Mouse (Mus musculus): ENCODE data around the gene Cgref1. TPM values are rescaled to one million over a fixed set of nuclear protein-coding genes. Genes with fewer than 3 reads are reported as not detected.

The Cgref1 gene
- polyA plus RNA-seq, 1 experiment from 2014 or later: 23.0 TPM

GRCm38 (mm10) chr5:30959966-30960501, 14.6 kb upstream of the Cgref1 start, which contains the start of gene Preb:
Gene Preb (minus strand): TSS chr5:30960361.
- H3K4me3 ChIP-seq (replicated peaks): peak within 1 kb of the TSS; percentile 91
- peak within 1 kb of the TSS; percentile 93 for H3K4me2 ChIP-seq (replicated peaks)
- H3K9me3 ChIP-seq: no peaks in the 10 kb centered on the region
- peak within 1 kb of the TSS; percentile 95 for H3K9ac ChIP-seq (replicated peaks)
- peak; percentile 96 for ATAC-seq
- peaks cover 28% of the 10 kb centered on the region for H3K36me3 ChIP-seq
- peaks cover 27% of the 10 kb centered on the region for H3K4me1 ChIP-seq (replicated peaks)
- WGBS: under 1% methylated on average over 56 of the region's 56 CpGs
- peak within 1 kb of the TSS; percentile 84 for H3K27ac ChIP-seq
- H3K27me3 ChIP-seq: peaks cover 7% of the 10 kb centered on the region

GRCm38 (mm10) chr5:30959198-30959854, 13.9 kb upstream of the Cgref1 start:
- Histone ChIP-seq H3K9ac (replicated peaks) (peak overlapping the region; percentile 95), H3K27me3 (peaks cover 7% of the 10 kb centered on the region), H3K4me2 (replicated peaks) (peak overlapping the region; percentile 93), H3K4me1 (replicated peaks) (peaks cover 27% of the 10 kb centered on the region), H3K36me3 (peaks cover 35% of the 10 kb centered on the region), H3K4me3 (replicated peaks) (peak overlapping the region; percentile 91), H3K9me3 (no peaks in the 10 kb centered on the region), H3K27ac (peak overlapping the region; percentile 84)
- WGBS: 41% methylated on average over 19 of the region's 19 CpGs
- no peak for ATAC-seq

- H3K27me3 ChIP-seq: no peaks in the 10 kb centered on the region
- H3K9me3 ChIP-seq: no peaks in the 10 kb centered on the region
- WGBS: 98% methylated on average over 6 of the region's 6 CpGs
- H3K4me2 ChIP-seq (replicated peaks): peak overlapping the region; percentile 93
- H3K36me3 ChIP-seq: peaks cover 50% of the 10 kb centered on the region
- 0 out of 2 replicates have a peak overlapping the region, but pooled peaks have one; percentile 2 for H3K4me3 ChIP-seq (replicated peaks)
- peaks cover 27% of the 10 kb centered on the region for H3K4me1 ChIP-seq (replicated peaks)
- no peak overlapping the region for H3K27ac ChIP-seq
- H3K9ac ChIP-seq (replicated peaks): peak overlapping the region; percentile 50; the same call in 1 of the 2 replicates
- ATAC-seq: no peak
Observed at GRCm38 (mm10) chr5:30957891-30958290, 12.5 kb upstream of the Cgref1 start.

GRCm38 (mm10) chr5:30955751-30956150, 10.4 kb upstream of the Cgref1 start:
- Histone ChIP-seq H3K9ac (replicated peaks) (no peak overlapping the region), H3K4me2 (replicated peaks) (no peak overlapping the region), H3K27me3 (no peaks in the 10 kb centered on the region), H3K4me1 (replicated peaks) (peaks cover 28% of the 10 kb centered on the region), H3K9me3 (no peaks in the 10 kb centered on the region), H3K4me3 (replicated peaks) (no peak overlapping the region), H3K27ac (no peak overlapping the region), H3K36me3 (peaks cover 61% of the 10 kb centered on the region)
- no peak for ATAC-seq
- 94% methylated on average over 6 of the region's 6 CpGs for WGBS

- peaks cover 34% of the 10 kb centered on the region for H3K4me1 ChIP-seq (replicated peaks)
- no peak for ATAC-seq
- no peaks in the 10 kb centered on the region for H3K9me3 ChIP-seq
- H3K4me3 ChIP-seq (replicated peaks): no peak overlapping the region
- peaks cover 61% of the 10 kb centered on the region for H3K36me3 ChIP-seq
- H3K4me2 ChIP-seq (replicated peaks): no peak overlapping the region
- 97% methylated on average over 9 of the region's 9 CpGs for WGBS
- H3K27me3 ChIP-seq: no peaks in the 10 kb centered on the region
- no peak overlapping the region for H3K27ac ChIP-seq
- H3K9ac ChIP-seq (replicated peaks): no peak overlapping the region
Observed at GRCm38 (mm10) chr5:30954556-30954955, 9.2 kb upstream of the Cgref1 start.

GRCm38 (mm10) chr5:30954065-30954464, 8.7 kb upstream of the Cgref1 start:
- H3K36me3 ChIP-seq: peaks cover 61% of the 10 kb centered on the region
- ATAC-seq: no peak
- WGBS: 96% methylated on average over 6 of the region's 6 CpGs

GRCm38 (mm10) chr5:30952551-30952950, 7.2 kb upstream of the Cgref1 start:
- H3K9me3 ChIP-seq: no peaks in the 10 kb centered on the region
- 86% methylated on average over 5 of the region's 5 CpGs for WGBS
- H3K4me3 ChIP-seq (replicated peaks): no peak overlapping the region
- H3K4me1 ChIP-seq (replicated peaks): peaks cover 20% of the 10 kb centered on the region
- H3K36me3 ChIP-seq: peaks cover 47% of the 10 kb centered on the region
- no peak overlapping the region for H3K27ac ChIP-seq
- H3K9ac ChIP-seq (replicated peaks): no peak overlapping the region
- no peak for ATAC-seq
- H3K27me3 ChIP-seq: no peaks in the 10 kb centered on the region
- no peak overlapping the region for H3K4me2 ChIP-seq (replicated peaks)

More at GRCm38 (mm10) chr5:30954065-30954464, 8.7 kb upstream of the Cgref1 start:
- Histone ChIP-seq H3K27me3 (no peaks in the 10 kb centered on the region), H3K9me3 (no peaks in the 10 kb centered on the region), H3K4me1 (replicated peaks) (peaks cover 34% of the 10 kb centered on the region), H3K27ac (no peak overlapping the region), H3K4me2 (replicated peaks) (no peak overlapping the region), H3K9ac (replicated peaks) (no peak overlapping the region), H3K4me3 (replicated peaks) (no peak overlapping the region)

- Histone ChIP-seq H3K4me3 (replicated peaks) (no peak overlapping the region), H3K9ac (replicated peaks) (no peak overlapping the region), H3K36me3 (peaks cover 44% of the 10 kb centered on the region), H3K9me3 (no peaks in the 10 kb centered on the region), H3K4me2 (replicated peaks) (no peak overlapping the region), H3K27ac (no peak overlapping the region), H3K4me1 (replicated peaks) (peaks cover 16% of the 10 kb centered on the region), H3K27me3 (no peaks in the 10 kb centered on the region)
- WGBS: 88% methylated on average over 6 of the region's 6 CpGs
- ATAC-seq: no peak
Observed at GRCm38 (mm10) chr5:30951706-30952105, 6.3 kb upstream of the Cgref1 start.

GRCm38 (mm10) chr5:30950922-30951321, 5.5 kb upstream of the Cgref1 start:
- Histone ChIP-seq H3K4me1 (replicated peaks) (peaks cover 16% of the 10 kb centered on the region), H3K9ac (replicated peaks) (no peak overlapping the region), H3K4me2 (replicated peaks) (no peak overlapping the region), H3K36me3 (peaks cover 41% of the 10 kb centered on the region), H3K9me3 (no peaks in the 10 kb centered on the region), H3K27me3 (no peaks in the 10 kb centered on the region), H3K27ac (no peak overlapping the region), H3K4me3 (replicated peaks) (no peak overlapping the region)
- WGBS: 89% methylated on average over 2 of the region's 2 CpGs
- no peak for ATAC-seq

GRCm38 (mm10) chr5:30950451-30950850, 5.1 kb upstream of the Cgref1 start:
- H3K4me2 ChIP-seq (replicated peaks): peak overlapping the region; percentile 85
- peak overlapping the region; percentile 54 for H3K4me3 ChIP-seq (replicated peaks)
- H3K9me3 ChIP-seq: no peaks in the 10 kb centered on the region
- H3K27me3 ChIP-seq: no peaks in the 10 kb centered on the region
- ATAC-seq: no peak
- 69% methylated on average over 4 of the region's 4 CpGs for WGBS
- peak overlapping the region; percentile 71 for H3K9ac ChIP-seq (replicated peaks)
- peaks cover 19% of the 10 kb centered on the region for H3K4me1 ChIP-seq (replicated peaks)
- 0 out of 2 replicates have a peak overlapping the region, but pooled peaks have one; percentile 10 for H3K27ac ChIP-seq
- peaks cover 37% of the 10 kb centered on the region for H3K36me3 ChIP-seq

- H3K27ac ChIP-seq: peak overlapping the region; percentile 64
- no peaks in the 10 kb centered on the region for H3K9me3 ChIP-seq
- ATAC-seq: peak; percentile 88
- peak overlapping the region; percentile 71 for H3K9ac ChIP-seq (replicated peaks)
- peaks cover 26% of the 10 kb centered on the region for H3K4me1 ChIP-seq (replicated peaks)
- peaks cover 30% of the 10 kb centered on the region for H3K36me3 ChIP-seq
- under 1% methylated on average over 31 of the region's 31 CpGs for WGBS
- H3K4me2 ChIP-seq (replicated peaks): peak overlapping the region; percentile 85
- H3K4me3 ChIP-seq (replicated peaks): peak overlapping the region; percentile 54
- H3K27me3 ChIP-seq: peaks cover 4% of the 10 kb centered on the region; the same call in 1 of the 2 replicates
Observed at GRCm38 (mm10) chr5:30949654-30950326, 4.4 kb upstream of the Cgref1 start.

- H3K9me3 ChIP-seq: no peaks in the 10 kb centered on the region
- peaks cover 18% of the 10 kb centered on the region for H3K36me3 ChIP-seq
- no peak overlapping the region for H3K4me3 ChIP-seq (replicated peaks)
- no peak overlapping the region for H3K27ac ChIP-seq
- WGBS: 78% methylated on average over 5 of the region's 5 CpGs
- peaks cover 27% of the 10 kb centered on the region for H3K4me1 ChIP-seq (replicated peaks)
- H3K4me2 ChIP-seq (replicated peaks): no peak overlapping the region
- no peak overlapping the region for H3K9ac ChIP-seq (replicated peaks)
- ATAC-seq: no peak
- peaks cover 5% of the 10 kb centered on the region; the same call in 1 of the 2 replicates for H3K27me3 ChIP-seq
Observed at GRCm38 (mm10) chr5:30948620-30949019, 3.2 kb upstream of the Cgref1 start.

All from midbrain, embryonic 13.5 days (tissue).